In genomic region chr7:30602583-30602982, GRCm38 (mm10) we compare ENCODE assay signal across 15 mouse cellular contexts. TPM values are rescaled to one million over a fixed set of nuclear protein-coding genes. Genes with fewer than 3 reads are reported as not detected.
DNase-seq lines count a peak whose midpoint lies in the region; ATAC-seq and TF ChIP-seq lines count a peak whose summit lies in the region.
"Had no signal": no experiment of that assay in that cellular context is flagged by ENCODE, and none has a peak within 500 bp of the region (broad histone marks: within the 10 kb centered on the region; RNA-seq: fewer than 3 reads in every experiment).

No protein-coding gene starts in this region.

- WGBS in embryonic facial prominence, embryonic 15.5 days: 13% methylated on average over 3 of the region's 3 CpGs

- intact Hi-C loops in left cerebral cortex, postnatal 25 days (cut with DNase I): no loop called here

- ATAC-seq in embryonic facial prominence, embryonic 15.5 days (ENCODE audit: insufficient number of reproducible peaks, low FRiP score, low TSS enrichment, low read depth): no peak

- H3K36me3 ChIP-seq in ES-E14 (ENCODE audit: control insufficient read depth, insufficient read depth, low read length, poor library complexity, severe bottlenecking): no peaks in the 10 kb centered on the region
- H3K36me3 ChIP-seq in embryonic facial prominence, embryonic 15.5 days: no peaks in the 10 kb centered on the region
- H3K36me3 ChIP-seq: heart, embryonic 10.5 days; hindbrain, embryonic 13.5 days; liver, embryonic 13.5 days had no signal

- peaks cover 8 to 27% of the 10 kb centered on the region in 2 experiments for H3K4me1 ChIP-seq in ES-E14 (ENCODE audit: control insufficient read depth in 2 of 2, insufficient read depth in 2 of 2, low read length in 2 of 2, poor library complexity in 1 of 2)
- H3K4me1 ChIP-seq in embryonic facial prominence, embryonic 15.5 days: peaks cover 3% of the 10 kb centered on the region; the same call in 1 of the 2 replicates

- H3K9me3 ChIP-seq in ES-E14 (ENCODE audit: control insufficient read depth, insufficient read depth, low read depth, low read length): no peaks in the 10 kb centered on the region
- no peaks in the 10 kb centered on the region for H3K9me3 ChIP-seq in embryonic facial prominence, embryonic 15.5 days (replicated peaks)
- H3K9me3 ChIP-seq: heart, embryonic 10.5 days; hindbrain, embryonic 13.5 days; liver, embryonic 13.5 days had no signal

- H3K27ac ChIP-seq in ES-E14 (ENCODE audit: insufficient read depth, low read depth, low read length, poor library complexity, severe bottlenecking): peak overlapping the region; percentile 76
- H3K27ac ChIP-seq in embryonic facial prominence, embryonic 15.5 days (replicated peaks): 0 out of 2 replicates have a peak overlapping the region, but pooled peaks have one; percentile 44
- H3K27ac ChIP-seq: heart, embryonic 10.5 days; hindbrain, embryonic 13.5 days; liver, embryonic 13.5 days had no signal

- no peak overlapping the region for H3K4me2 ChIP-seq in embryonic facial prominence, embryonic 15.5 days (replicated peaks)
- H3K4me2 ChIP-seq: hindbrain, embryonic 13.5 days; liver, embryonic 13.5 days had no signal

- DNase-seq in ES-E14 (ENCODE audit: low read depth, low spot score): peak; percentile 72
- DNase-seq in kidney, postnatal 10 days: peak; percentile 77
- peak; percentile 90 for DNase-seq in lung, postnatal 25 days (ENCODE audit: low spot score)
- no peak for DNase-seq in cerebellum, postnatal 25 days
- no peak for DNase-seq in left cerebral cortex, adult 18-20 months (ENCODE audit: low spot score in 2 of 2)
- no peak for DNase-seq in left cerebral cortex, postnatal 25 days (ENCODE audit: low spot score in 2 of 2)
- no peak for DNase-seq in gastrocnemius, postnatal 10 days
- DNase-seq: liver, embryonic 13.5 days had no signal

- H3K4me3 ChIP-seq in ES-E14 (ENCODE audit: insufficient read depth in 1 of 2, low read depth in 1 of 2, low read length in 2 of 2, poor library complexity in 1 of 2, severe bottlenecking in 1 of 2): no peak overlapping the region
- no peak overlapping the region for H3K4me3 ChIP-seq in embryonic facial prominence, embryonic 15.5 days (replicated peaks)
- H3K4me3 ChIP-seq: heart, embryonic 10.5 days; hindbrain, embryonic 13.5 days; liver, embryonic 13.5 days had no signal

- no peaks in the 10 kb centered on the region for H3K27me3 ChIP-seq in embryonic facial prominence, embryonic 15.5 days
- H3K27me3 ChIP-seq: CH12.LX; hindbrain, embryonic 13.5 days had no signal

- H3K9ac ChIP-seq in ES-E14 (ENCODE audit: insufficient read depth, low read depth, low read length, poor library complexity, severe bottlenecking): no peak overlapping the region
- H3K9ac ChIP-seq in embryonic facial prominence, embryonic 15.5 days: no peak overlapping the region
- H3K9ac ChIP-seq: hindbrain, embryonic 13.5 days; liver, embryonic 13.5 days had no signal

- in situ Hi-C loops in ES-E14 (cut with MboI; ENCODE audit: low sequenced_read_pairs in 2 of 2, unreplicated experiment in 2 of 2): no loop called here

TF ChIP-seq in ES-E14, 5 proteins besides CTCF, POLR2A, EP300 and RAD21:
- TF ChIP-seq ZC3H11A (IDR thresholded peaks at IDR 0.05; ENCODE audit: borderline replicate concordance, low read depth, low read length): no peak
- no peak for TF ChIP-seq MAFK (IDR thresholded peaks at IDR 0.05; ENCODE audit: insufficient read depth, low read depth, low read length)
- 0 out of 2 replicates have a peak, but pooled peaks have one; percentile 29 for TF ChIP-seq CHD2 (IDR thresholded peaks at IDR 0.05; ENCODE audit: low read depth, low read length)
- TF ChIP-seq HCFC1 (IDR thresholded peaks at IDR 0.05; ENCODE audit: borderline replicate concordance, insufficient read depth, low read length): 0 out of 2 replicates have a peak, but pooled peaks have one; percentile 27
- no peak for TF ChIP-seq ZNF384 (IDR thresholded peaks at IDR 0.05; ENCODE audit: low read depth, low read length)

RNA-seq across cellular contexts. Expression of gene Zbtb32, which starts 3.9 kb away (rescaled TPM):
- total RNA-seq in ES-E14 (2012; rRNA removed): 20.8 and 24.6 TPM in 2 replicates
- polyA plus RNA-seq in embryonic facial prominence, embryonic 15.5 days (2015; fragmentation: Nextera tagmentation; extraction: Ambion mirVana): 1.5 and 1.8 TPM in 2 replicates
- total RNA-seq in left cerebral cortex, adult 18-20 months (2021): not detected
- total RNA-seq in left cerebral cortex, postnatal 25 days (2021): not detected
- not detected for total RNA-seq in gastrocnemius, postnatal 10 days (2021)
- total RNA-seq: left cerebral cortex, adult 8-10 months had no signal
- polyA plus RNA-seq: frontal cortex, adult 2 months had no signal

RNA-seq across cellular contexts. Expression of gene Upk1a, which starts 10.1 kb away (rescaled TPM):
- 1.8 and 2.5 TPM in 2 replicates for total RNA-seq in ES-E14 (2012; rRNA removed)
- 0.54 and 0.75 TPM in 2 replicates for polyA plus RNA-seq in embryonic facial prominence, embryonic 15.5 days (2015; fragmentation: Nextera tagmentation; extraction: Ambion mirVana)
- under 1 TPM; 0.26 to 0.70 TPM for total RNA-seq in left cerebral cortex, adult 18-20 months (2021)
- total RNA-seq in left cerebral cortex, postnatal 25 days (2021): under 1 TPM; 0.23 to 0.50 TPM
- total RNA-seq in gastrocnemius, postnatal 10 days (2021): under 1 TPM; 0.16 to 0.29 TPM
- total RNA-seq: monocyte, adult 5-6 weeks had no signal

RNA-seq across cellular contexts. Expression of gene Kmt2b, which starts 14.1 kb away (rescaled TPM):
- 73.7 and 98.6 TPM in 2 replicates for total RNA-seq in ES-E14 (2012; rRNA removed)
- 10.8 and 11.6 TPM in 2 replicates for polyA plus RNA-seq in embryonic facial prominence, embryonic 15.5 days (2015; fragmentation: Nextera tagmentation; extraction: Ambion mirVana)
- 10 to 100 TPM; 40.0 to 48.4 TPM for total RNA-seq in left cerebral cortex, adult 18-20 months (2021)
- 10 to 100 TPM; 46.4 to 50.4 TPM for total RNA-seq in left cerebral cortex, postnatal 25 days (2021)
- total RNA-seq in gastrocnemius, postnatal 10 days (2021): 10 to 100 TPM; 21.4 to 26.8 TPM

RNA-seq across cellular contexts. Expression of gene Cox6b1, which starts 23.4 kb away (rescaled TPM):
- total RNA-seq in ES-E14 (2012; rRNA removed): 478 and 576 TPM in 2 replicates
- 848 and 867 TPM in 2 replicates for polyA plus RNA-seq in embryonic facial prominence, embryonic 15.5 days (2015; fragmentation: Nextera tagmentation; extraction: Ambion mirVana)
- total RNA-seq in left cerebral cortex, adult 18-20 months (2021): 100 to 1,000 TPM; 606 to 625 TPM
- 100 to 1,000 TPM; 721 to 744 TPM for total RNA-seq in left cerebral cortex, postnatal 25 days (2021)
- total RNA-seq in gastrocnemius, postnatal 10 days (2021): 1,000 to 10,000 TPM; 1,178 to 1,379 TPM

RNA-seq across cellular contexts. Expression of gene Etv2, which starts 33.1 kb away (rescaled TPM):
- 1.5 and 2.1 TPM in 2 replicates for total RNA-seq in ES-E14 (2012; rRNA removed)
- polyA plus RNA-seq in embryonic facial prominence, embryonic 15.5 days (2015; fragmentation: Nextera tagmentation; extraction: Ambion mirVana): not detected in 2 replicates
- total RNA-seq in left cerebral cortex, adult 18-20 months (2021): not detected
- not detected for total RNA-seq in left cerebral cortex, postnatal 25 days (2021)
- not detected for total RNA-seq in gastrocnemius, postnatal 10 days (2021)
- total RNA-seq: CH12.LX; left cerebral cortex, adult 8-10 months; monocyte, adult 5-6 weeks had no signal
- polyA plus RNA-seq: frontal cortex, adult 2 months; hindbrain, embryonic 13.5 days had no signal

Comparison
In these comparisons a context has a peak if more than half of its experiments do, and no peak if none do; other contexts are left out.
1. DNase-seq: peak in ES-E14 (single experiment), kidney, postnatal 10 days (single experiment) and lung, postnatal 25 days (single experiment); none in cerebellum, postnatal 25 days (0 of 2), left cerebral cortex, adult 18-20 months (0 of 2), left cerebral cortex, postnatal 25 days (0 of 2) and gastrocnemius, postnatal 10 days (single experiment).
2. RNA of gene Zbtb32, which starts 3.9 kb away (total RNA-seq): 20.8 to 24.6 TPM in ES-E14; not detected in left cerebral cortex, adult 18-20 months, not detected in left cerebral cortex, postnatal 25 days and not detected in gastrocnemius, postnatal 10 days; every median in the first group is over 10 times any median in the second.